Mouse (Mus musculus) kidney, adult 2 months (tissue): ENCODE measurements around the gene Ildr1.

ENCODE experiments used
- CTCF ChIP-seq: fragments of 200-500 bp; conservative IDR thresholded peaks from 2 replicates; pipeline ENCODE4 v1.5.1; 2011; ENCODE audit warnings: low read depth, mild to moderate bottlenecking, control low read depth, low read length, moderate library complexity, mixed read lengths; ENCODE audit not compliant: insufficient read depth, insufficient read length
- POLR2A ChIP-seq: fragments of 200-500 bp; IDR thresholded peaks from one replicate; pipeline ENCODE4 v1.6.1; 2011; ENCODE audit warnings: low read depth, low read length, control low read depth

- TF ChIP-seq CTCF (no peak), POLR2A (no peak)
Measured at GRCm38 (mm10) chr16:36697331-36697730, 3.6 kb downstream of the Ildr1 start.
